Mouse (Mus musculus) kidney, adult 2 months (tissue): ENCODE data around the gene Tbc1d20. TPM values are rescaled to one million over a fixed set of nuclear protein-coding genes. Genes with fewer than 3 reads are reported as not detected.

Source experiments
- DNase-seq: peaks from one replicate; pipeline ENCODE4 v3.0.0; 2021
- H3K27ac ChIP-seq: fragments of 200-500 bp; 2 replicates; pipeline ENCODE4 v1.5.1; 2012; ENCODE audit warnings: low read depth, low read length, control low read depth, inconsistent platforms; ENCODE audit not compliant: insufficient read depth
- H3K27me3 ChIP-seq: fragments of 200-500 bp; replicated peaks from 2 replicates; pipeline ENCODE4 v1.6.1; 2012; ENCODE audit warnings: mild to moderate bottlenecking, moderate library complexity, low read length, inconsistent platforms; ENCODE audit not compliant: control insufficient read depth, insufficient read depth
- H3K36me3 ChIP-seq: fragments of 200-500 bp; 2 replicates; pipeline ENCODE4 v1.6.1; 2012; ENCODE audit warnings: mild to moderate bottlenecking, moderate library complexity, low read length, inconsistent platforms; ENCODE audit not compliant: control insufficient read depth, insufficient read depth
- H3K4me1 ChIP-seq: fragments of 200-500 bp; 2 replicates; pipeline ENCODE4 v1.6.1; 2011; ENCODE audit warnings: low read length; ENCODE audit not compliant: control insufficient read depth, insufficient read depth
- H3K4me3 ChIP-seq: fragments of 200-500 bp; 2 replicates; pipeline ENCODE4 v1.5.1; 2011; ENCODE audit warnings: mild to moderate bottlenecking, low read depth, low read length, control low read depth; ENCODE audit not compliant: insufficient read depth
- CTCF ChIP-seq: fragments of 200-500 bp; conservative IDR thresholded peaks from 2 replicates; pipeline ENCODE4 v1.5.1; 2011; ENCODE audit warnings: low read depth, mild to moderate bottlenecking, control low read depth, low read length, moderate library complexity, mixed read lengths; ENCODE audit not compliant: insufficient read depth, insufficient read length
- POLR2A ChIP-seq: fragments of 200-500 bp; IDR thresholded peaks from one replicate; pipeline ENCODE4 v1.6.1; 2011; ENCODE audit warnings: low read depth, low read length, control low read depth
- WGBS: fragments of 180-500 bp; shearing (Covaris S2); methylation state at CpG from one replicate; pipeline ENCODE4 v1.1.7; 2018; 5-methylcytosine and 5-hydroxymethylcytosine counted together
- polyA plus RNA-seq: library from polyadenylated mRNA; depleted of rRNA; stranded (reverse); fragments of >200 nt; gene quantifications from 2 replicates; pipeline ENCODE4 v1.2.3, GENCODE M21; 2012

Gene Tbc1d20
- polyA plus RNA-seq, 1 experiment: 59.5 TPM

GRCm38 (mm10) chr2:152333345-152334006, 39.8 kb downstream of the Tbc1d20 start:
- Histone ChIP-seq H3K4me1 (no peaks in the 10 kb centered on the region), H3K4me3 (no peak overlapping the region), H3K27ac (no peak overlapping the region), H3K27me3 (no peaks in the 10 kb centered on the region), H3K36me3 (no peaks in the 10 kb centered on the region)
- no peak for DNase-seq
- TF ChIP-seq POLR2A (no peak), CTCF (no peak)
- WGBS: 82% methylated on average over 4 of the region's 4 CpGs

- H3K27ac ChIP-seq: no peak overlapping the region
- no peaks in the 10 kb centered on the region for H3K36me3 ChIP-seq
- H3K27me3 ChIP-seq: no peaks in the 10 kb centered on the region
- no peak for DNase-seq
- 66% methylated on average over 11 of the region's 11 CpGs for WGBS
- no peaks in the 10 kb centered on the region for H3K4me1 ChIP-seq
- no peak for TF ChIP-seq CTCF
- TF ChIP-seq POLR2A: no peak
- H3K4me3 ChIP-seq: no peak overlapping the region
These were observed 41.7 kb downstream of the Tbc1d20 start for GRCm38 (mm10) chr2:152335289-152335820.

GRCm38 (mm10) chr2:152336856-152337255, 43.2 kb downstream of the Tbc1d20 start:
- Histone ChIP-seq H3K4me3 (no peak overlapping the region), H3K27me3 (no peaks in the 10 kb centered on the region), H3K27ac (no peak overlapping the region), H3K4me1 (no peaks in the 10 kb centered on the region), H3K36me3 (no peaks in the 10 kb centered on the region)
- TF ChIP-seq POLR2A: no peak
- no peak for TF ChIP-seq CTCF
- WGBS: 50% methylated on average over 1 of the region's 1 CpGs
- peak; percentile 59 for DNase-seq

- DNase-seq: peak; percentile 60
- no peak overlapping the region for H3K27ac ChIP-seq
- WGBS: 87% methylated on average over 11 of the region's 11 CpGs
- no peaks in the 10 kb centered on the region for H3K27me3 ChIP-seq
- no peak for TF ChIP-seq POLR2A
- no peak for TF ChIP-seq CTCF
- no peaks in the 10 kb centered on the region for H3K4me1 ChIP-seq
- H3K36me3 ChIP-seq: no peaks in the 10 kb centered on the region
- no peak overlapping the region for H3K4me3 ChIP-seq
These were observed 44.1 kb downstream of the Tbc1d20 start for GRCm38 (mm10) chr2:152337591-152338212.

GRCm38 (mm10) chr2:152338319-152338718, 44.7 kb downstream of the Tbc1d20 start:
- Histone ChIP-seq H3K36me3 (no peaks in the 10 kb centered on the region), H3K4me1 (no peaks in the 10 kb centered on the region), H3K27ac (no peak overlapping the region), H3K27me3 (no peaks in the 10 kb centered on the region), H3K4me3 (no peak overlapping the region)
- DNase-seq: no peak
- 85% methylated on average over 13 of the region's 13 CpGs for WGBS
- TF ChIP-seq CTCF (no peak; the same call in 1 of the 2 replicates), POLR2A (no peak)

GRCm38 (mm10) chr2:152339631-152340179, 46.1 kb downstream of the Tbc1d20 start:
- H3K36me3 ChIP-seq: no peaks in the 10 kb centered on the region
- DNase-seq: no peak
- no peak for TF ChIP-seq POLR2A
- TF ChIP-seq CTCF: no peak
- WGBS: 92% methylated on average over 22 of the region's 22 CpGs
- H3K4me1 ChIP-seq: no peaks in the 10 kb centered on the region
- H3K27me3 ChIP-seq: no peaks in the 10 kb centered on the region
- H3K27ac ChIP-seq: no peak overlapping the region
- H3K4me3 ChIP-seq: no peak overlapping the region

GRCm38 (mm10) chr2:152343329-152344213, 49.9 kb downstream of the Tbc1d20 start, which contains the start of gene Trib3:
Gene Trib3 (minus strand): TSS chr2:152344032.
- under 1% methylated on average over 51 of the region's 52 CpGs for WGBS
- Histone ChIP-seq H3K4me3 (peak within 1 kb of the TSS; percentile 59), H3K27ac (no peak within 1 kb of the TSS), H3K4me1 (no peaks in the 10 kb centered on the region), H3K27me3 (no peaks in the 10 kb centered on the region), H3K36me3 (no peaks in the 10 kb centered on the region)
- peak; percentile 73 for DNase-seq
- TF ChIP-seq POLR2A (no peak), CTCF (peak; percentile 68)
